Mouse (Mus musculus) MEL (cell line): ENCODE results near the gene Tmem178b.

ENCODE experiments used
- CHD2 ChIP-seq: IDR thresholded peaks from 2 replicates; pipeline ENCODE4 v1.6.1; 2011; ENCODE audit warnings: low read length, improper control_type of control experiment
- CTCF ChIP-seq, 3 experiments: IDR thresholded peaks in 2 of 3; conservative IDR thresholded peaks in 1 of 3; 2 replicates each; pipeline ENCODE4 v1.5.1; 2011 to 2012; ENCODE audit warnings: low read length in 3 of 3, low read depth in 2 of 3, mild to moderate bottlenecking in 2 of 3, improper control_type of control experiment in 1 of 3, inconsistent platforms in 1 of 3, mixed read lengths in 1 of 3, moderate library complexity in 1 of 3; ENCODE audit not compliant: control insufficient read depth in 1 of 3, insufficient read depth in 1 of 3, poor library complexity in 1 of 3, severe bottlenecking in 1 of 3
- EP300 ChIP-seq, 2 experiments: IDR thresholded peaks; 2 replicates each; pipeline ENCODE4 v1.6.1; 2011; ENCODE audit warnings: improper control_type of control experiment in 2 of 2, low read length in 2 of 2, low read depth in 1 of 2, mild to moderate bottlenecking in 1 of 2
- GABPA ChIP-seq: IDR thresholded peaks from 2 replicates; pipeline ENCODE4 v1.6.1; 2012; ENCODE audit warnings: low read depth, mild to moderate bottlenecking, inconsistent platforms, low read length, improper control_type of control experiment, moderate library complexity
- NRF1 ChIP-seq: IDR thresholded peaks from 2 replicates; pipeline ENCODE4 v1.6.1; 2014; ENCODE audit warnings: low read depth, mild to moderate bottlenecking, inconsistent platforms, low read length, improper control_type of control experiment, moderate library complexity; ENCODE audit not compliant: poor library complexity, insufficient read depth, severe bottlenecking
- POLR2A ChIP-seq, 2 experiments: IDR thresholded peaks; 2 replicates each; pipeline ENCODE4 v1.6.1; 2011 to 2012; ENCODE audit warnings: low read length in 2 of 2, mild to moderate bottlenecking in 2 of 2, control low read depth in 1 of 2, improper control_type of control experiment in 1 of 2, low read depth in 1 of 2, moderate library complexity in 1 of 2; ENCODE audit not compliant: control insufficient read depth in 1 of 2, insufficient read depth in 1 of 2, poor library complexity in 1 of 2
- POLR2AphosphoS2 ChIP-seq: IDR thresholded peaks from 2 replicates; pipeline ENCODE4 v1.6.1; 2011; ENCODE audit warnings: low read length, improper control_type of control experiment
- SIN3A ChIP-seq: IDR thresholded peaks from 2 replicates; pipeline ENCODE4 v1.6.1; 2012; ENCODE audit warnings: low read length, improper control_type of control experiment, inconsistent platforms
- USF2 ChIP-seq, 2 experiments: IDR thresholded peaks; 2 replicates each; pipeline ENCODE4 v1.6.1; 2011 to 2012; ENCODE audit warnings: improper control_type of control experiment in 2 of 2, low read length in 2 of 2, borderline replicate concordance in 1 of 2, inconsistent platforms in 1 of 2, low read depth in 1 of 2, mild to moderate bottlenecking in 1 of 2; ENCODE audit not compliant: insufficient read depth in 1 of 2
- ZC3H11A ChIP-seq: IDR thresholded peaks from 2 replicates; pipeline ENCODE4 v1.6.1; 2012; ENCODE audit warnings: low read depth, mild to moderate bottlenecking, inconsistent platforms, low read length, improper control_type of control experiment

DNA sequence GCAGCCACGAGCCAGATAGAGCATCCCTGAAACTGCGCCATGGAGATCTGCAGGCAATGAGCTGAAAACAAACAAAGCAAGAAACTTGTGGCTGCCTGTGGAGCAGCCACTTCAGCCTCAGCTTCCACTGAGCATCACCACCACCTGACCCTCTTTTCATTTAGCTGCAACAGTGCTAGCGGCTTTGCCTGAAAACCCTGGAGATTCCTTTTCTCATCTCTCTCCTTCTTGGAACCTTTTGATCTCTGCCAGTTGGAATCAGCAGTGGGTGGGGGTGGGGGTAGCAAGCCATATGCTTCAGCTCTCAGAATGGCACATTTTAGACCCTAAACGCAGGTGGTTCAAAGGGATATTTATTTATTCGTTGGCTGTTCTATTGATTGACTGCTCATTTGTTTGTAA, 218.2 kb downstream of the Tmem178b start:
- no peak for TF ChIP-seq CTCF (IDR thresholded peaks at IDR 0.05 in 2 of 3, conservative IDR thresholded peaks at IDR 0.05 in 1 of 3; ENCODE audit: control insufficient read depth in 1 of 3, insufficient read depth in 1 of 3, low read depth in 2 of 3, low read length in 3 of 3, poor library complexity in 1 of 3, severe bottlenecking in 1 of 3)
- TF ChIP-seq SIN3A, result no peak
- no peak for TF ChIP-seq NRF1
- no peak for TF ChIP-seq USF2 (IDR thresholded peaks at IDR 0.05; ENCODE audit: borderline replicate concordance in 1 of 2, insufficient read depth in 1 of 2, low read depth in 1 of 2, low read length in 2 of 2)
- no peak for TF ChIP-seq POLR2AphosphoS2
- no peak for TF ChIP-seq EP300 (IDR thresholded peaks at IDR 0.05; ENCODE audit: low read depth in 1 of 2, low read length in 2 of 2)
- TF ChIP-seq POLR2A (IDR thresholded peaks at IDR 0.05; ENCODE audit: control insufficient read depth in 1 of 2, insufficient read depth in 1 of 2, low read depth in 1 of 2, low read length in 2 of 2, poor library complexity in 1 of 2), result no peak
- TF ChIP-seq CHD2, result no peak
- no peak for TF ChIP-seq ZC3H11A
- TF ChIP-seq GABPA, result no peak
